Mouse (Mus musculus): ENCODE measurements around the gene Trappc6a. TPM values are rescaled to one million over a fixed set of nuclear protein-coding genes. Genes with fewer than 3 reads are reported as not detected.

Trappc6a gene
- 25.3 TPM for total RNA-seq (2023)

GRCm38 (mm10) chr7:19508150-19508923 is at the start of gene Trappc6a, which contains the start of gene Bloc1s3:
Gene Trappc6a (plus strand): TSS chr7:19508395.
Gene Bloc1s3 (minus strand): TSS chr7:19508367.

GRCm38 (mm10) chr7:19458591-19459111 is 49.5 kb upstream of the Trappc6a start, which contains the start of gene Mark4:
Gene Mark4 (minus strand): TSS chr7:19458821.

GRCm38 (mm10) chr7:19462884-19463381 is 45.3 kb upstream of the Trappc6a start, which contains the start of gene Exoc3l2:
Gene Exoc3l2 (plus strand): TSS chr7:19463331.

GRCm38 (mm10) chr7:19517652-19518365 is 9.6 kb downstream of the Trappc6a start, which contains the start of gene Nkpd1:
Gene Nkpd1 (plus strand): TSS chr7:19517838.

GRCm38 (mm10) chr7:19562643-19563410 is 54.6 kb downstream of the Trappc6a start, which contains the start of gene Ppp1r37:
Gene Ppp1r37 (minus strand): TSS chr7:19563076.

Other genes with a start within 250 kb of the Trappc6a start
- 277 TPM for gene Vasp, start 236.6 kb upstream of the Trappc6a start, total RNA-seq (2023)
- 0.89 TPM for gene Ppm1n, start 228.3 kb upstream of the Trappc6a start, total RNA-seq (2023)
- gene Rtn2, start 225.8 kb upstream of the Trappc6a start, total RNA-seq (2023) = not detected
- gene Fosb, start 198.3 kb upstream of the Trappc6a start, total RNA-seq (2023) = 869 TPM
- gene Ercc1, start 163.6 kb upstream of the Trappc6a start, total RNA-seq (2023) = 55.4 TPM
- 15.5 TPM for gene Cd3eap, start 148.9 kb upstream of the Trappc6a start, total RNA-seq (2023)
- gene Ppp1r13l, start 148.6 kb upstream of the Trappc6a start, total RNA-seq (2023) = 1.5 TPM
- 74.3 TPM for gene Ercc2, start 126.4 kb upstream of the Trappc6a start, total RNA-seq (2023)
- 7.1 TPM for gene Klc3, start 104.3 kb upstream of the Trappc6a start, total RNA-seq (2023)
- gene Ckm, start 103.6 kb upstream of the Trappc6a start, total RNA-seq (2023) = not detected
- gene Mark4, start 49.6 kb upstream of the Trappc6a start, total RNA-seq (2023) = 34.7 TPM
- gene Exoc3l2, start 45.1 kb upstream of the Trappc6a start, total RNA-seq (2023) = not detected
- 4.1 TPM for gene Bloc1s3, start within 50 bp of the Trappc6a start, total RNA-seq (2023)
- gene Nkpd1, start 9.4 kb downstream of the Trappc6a start, total RNA-seq (2023) = not detected
- gene Ppp1r37, start 54.7 kb downstream of the Trappc6a start, total RNA-seq (2023) = 61.6 TPM
- 0.83 TPM for gene Zfp296, start 68.9 kb downstream of the Trappc6a start, total RNA-seq (2023)
- gene Gemin7, start 69.2 kb downstream of the Trappc6a start, total RNA-seq (2023) = 52.5 TPM
- gene Clasrp, start 96.1 kb downstream of the Trappc6a start, total RNA-seq (2023) = 84.2 TPM
- 56.3 TPM for gene Relb, start 121.0 kb downstream of the Trappc6a start, total RNA-seq (2023)
- 76.6 TPM for gene Clptm1, start 156.6 kb downstream of the Trappc6a start, total RNA-seq (2023)
- not detected for gene Apoc2, start 169.5 kb downstream of the Trappc6a start, total RNA-seq (2023)
- gene Gm44805, start 173.0 kb downstream of the Trappc6a start, total RNA-seq (2023) = not detected
- gene Apoc4, start 173.1 kb downstream of the Trappc6a start, total RNA-seq (2023) = not detected
- gene Apoc1, start 184.3 kb downstream of the Trappc6a start, total RNA-seq (2023) = 2.0 TPM
- gene Apoe, start 190.8 kb downstream of the Trappc6a start, total RNA-seq (2023) = 38.1 TPM
- gene Tomm40, start 207.0 kb downstream of the Trappc6a start, total RNA-seq (2023) = 56.8 TPM
- gene Nectin2, start 242.1 kb downstream of the Trappc6a start, total RNA-seq (2023) = 0.62 TPM

Measured in CD4-positive naive resting alpha-beta T cell, adult 57 days (primary cell).